Comparison of ENCODE assay signal across 8 mouse cellular contexts in genomic region chr9:66794629-66795463, GRCm38 (mm10). TPM values are rescaled to one million over a fixed set of nuclear protein-coding genes. Genes with fewer than 3 reads are reported as not detected.
DNase-seq lines count a peak whose midpoint lies in the region; ATAC-seq and TF ChIP-seq lines count a peak whose summit lies in the region.

No protein-coding gene starts in this region.

- H3K4me2 ChIP-seq in intestine, embryonic 14.5 days (ENCODE audit: low read length), result peak overlapping the region; percentile 53
- H3K4me2 ChIP-seq in midbrain, postnatal 0 days (ENCODE audit: low read depth, low read length, poor library complexity, severe bottlenecking), result peak overlapping the region; percentile 66

- peak overlapping the region; percentile 73 for H3K9ac ChIP-seq in intestine, embryonic 14.5 days (ENCODE audit: low read length)
- H3K9ac ChIP-seq in midbrain, postnatal 0 days (replicated peaks; ENCODE audit: low read length, poor library complexity, severe bottlenecking), result peak overlapping the region; percentile 86

- H3K4me3 ChIP-seq in intestine, embryonic 14.5 days (ENCODE audit: low read depth, low read length), result peak overlapping the region; percentile 67
- peak overlapping the region; percentile 83 for H3K4me3 ChIP-seq in midbrain, postnatal 0 days (ENCODE audit: low read depth, low read length)

- peak; percentile 12 to 37 for DNase-seq in cerebellum, postnatal 14 days
- no peak for DNase-seq in cerebellum, adult 11 months
- peak; percentile 7 to 17 for DNase-seq in spleen, postnatal 36 days (ENCODE audit: low spot score in 2 of 2)
- DNase-seq in spleen, adult 18-20 months, result no peak
- DNase-seq in intestine, embryonic 14.5 days (ENCODE audit: low spot score), result no peak
- peak; percentile 65 for DNase-seq in midbrain, postnatal 0 days (ENCODE audit: low spot score)
- no peak for DNase-seq in gastrocnemius, postnatal 10 days
- no peak for DNase-seq in right cerebral cortex, adult 18-20 months

- H3K4me1 ChIP-seq in intestine, embryonic 14.5 days (replicated peaks; ENCODE audit: control insufficient read depth, insufficient read depth, low read length), result peaks cover 7% of the 10 kb centered on the region; the same call in 1 of the 2 replicates
- H3K4me1 ChIP-seq in midbrain, postnatal 0 days (ENCODE audit: insufficient read depth, low read length), result no peaks in the 10 kb centered on the region

- H3K27me3 ChIP-seq in intestine, embryonic 14.5 days (replicated peaks; ENCODE audit: control insufficient read depth, insufficient read depth, low read length), result no peaks in the 10 kb centered on the region
- H3K27me3 ChIP-seq in midbrain, postnatal 0 days (ENCODE audit: insufficient read depth, low read length), result no peaks in the 10 kb centered on the region

- 2% methylated on average over 43 of the region's 43 CpGs for WGBS in intestine, embryonic 14.5 days
- 1% methylated on average over 43 of the region's 43 CpGs for WGBS in midbrain, postnatal 0 days

- peaks cover 5% of the 10 kb centered on the region; the same call in 1 of the 2 replicates for H3K36me3 ChIP-seq in intestine, embryonic 14.5 days (ENCODE audit: control insufficient read depth, insufficient read depth, low read length)
- H3K36me3 ChIP-seq in midbrain, postnatal 0 days (ENCODE audit: insufficient read depth, low read length), result no peaks in the 10 kb centered on the region

- ATAC-seq in intestine, embryonic 14.5 days (replicated peaks; ENCODE audit: low FRiP score, low TSS enrichment, low read depth), result peak; percentile 38
- ATAC-seq in midbrain, postnatal 0 days (ENCODE audit: low FRiP score), result peak; percentile 67

- no peak for TF ChIP-seq CTCF in midbrain, postnatal 0 days (IDR thresholded peaks at IDR 0.05)

- no peaks in the 10 kb centered on the region for H3K9me3 ChIP-seq in intestine, embryonic 14.5 days (ENCODE audit: control insufficient read depth, low read length)
- H3K9me3 ChIP-seq in midbrain, postnatal 0 days (ENCODE audit: low read length), result no peaks in the 10 kb centered on the region

- peak overlapping the region; percentile 92 for H3K27ac ChIP-seq in intestine, embryonic 14.5 days (ENCODE audit: low read depth)
- H3K27ac ChIP-seq in midbrain, postnatal 0 days (ENCODE audit: low read depth, low read length), result peak overlapping the region; percentile 85

RNA-seq across cellular contexts. Expression of gene Aph1b, which starts 0.4 kb away (rescaled TPM):
- polyA plus RNA-seq in intestine, embryonic 14.5 days (2014; fragmentation: Nextera tagmentation; extraction: Ambion mirVana), result 9.5 and 13.0 TPM in 2 replicates
- total RNA-seq in midbrain, postnatal 0 days (2014; rRNA removed), result 25.3 and 31.3 TPM in 2 replicates
- 15.1 and 15.5 TPM in 2 replicates for polyA plus RNA-seq in midbrain, postnatal 0 days (2015; fragmentation: Nextera tagmentation; extraction: Ambion mirVana)
- total RNA-seq in gastrocnemius, postnatal 10 days (2021), result 1 to 10 TPM; 4.3 TPM

RNA-seq across cellular contexts. Expression of gene Gm10647, which starts 2.0 kb away (rescaled TPM):
- polyA plus RNA-seq in intestine, embryonic 14.5 days (2014; fragmentation: Nextera tagmentation; extraction: Ambion mirVana), result 0.55 and 1.0 TPM in 2 replicates
- total RNA-seq in midbrain, postnatal 0 days (2014; rRNA removed), result 0.60 and 1.1 TPM in 2 replicates
- 0.17 and 0.18 TPM in 2 replicates for polyA plus RNA-seq in midbrain, postnatal 0 days (2015; fragmentation: Nextera tagmentation; extraction: Ambion mirVana)
- total RNA-seq in gastrocnemius, postnatal 10 days (2021), result under 1 TPM; 0.14 to 0.25 TPM

RNA-seq across cellular contexts. Expression of gene Aph1c, which starts 39.7 kb away (rescaled TPM):
- polyA plus RNA-seq in intestine, embryonic 14.5 days (2014; fragmentation: Nextera tagmentation; extraction: Ambion mirVana), result 3.0 and 5.2 TPM in 2 replicates
- 1.3 and 4.1 TPM in 2 replicates for total RNA-seq in midbrain, postnatal 0 days (2014; rRNA removed)
- 3.4 TPM in 2 replicates for polyA plus RNA-seq in midbrain, postnatal 0 days (2015; fragmentation: Nextera tagmentation; extraction: Ambion mirVana)
- 1 to 10 TPM in 1 of 2 experiments, under 1 TPM in 1; 0.59 to 1.7 TPM for total RNA-seq in gastrocnemius, postnatal 10 days (2021)

Comparison
In these comparisons a context has a peak if more than half of its experiments do, and no peak if none do; other contexts are left out.
1. DNase-seq: peak in cerebellum, postnatal 14 days (2 of 2), spleen, postnatal 36 days (2 of 2) and midbrain, postnatal 0 days (single experiment); none in cerebellum, adult 11 months (single experiment), spleen, adult 18-20 months (0 of 2), intestine, embryonic 14.5 days (single experiment), gastrocnemius, postnatal 10 days (single experiment) and right cerebral cortex, adult 18-20 months (single experiment).